Mouse (Mus musculus) activated CD4-positive, CD25-positive, alpha-beta regulatory T cell, adult 4 months (primary cell): Measurements from ENCODE around the gene Shank3. TPM values are rescaled to one million over a fixed set of nuclear protein-coding genes. Genes with fewer than 3 reads are reported as not detected.

Experiments used
- ATAC-seq: one replicate; pipeline ENCODE4 v1.8.0; 2017
- polyA plus RNA-seq, 2 experiments: library from polyadenylated mRNA; unstranded; fragments of 100-300 nt; shearing (Covaris generic); gene quantifications; one replicate each; pipeline ENCODE4 v1.2.1; 2017

Shank3 gene
- polyA plus RNA-seq: not detected

GRCm38 (mm10) chr15:89498961-89499688, at the start of gene Shank3:
Shank3 (plus strand) TSS chr15:89499623.
- no peak for ATAC-seq

DNA sequence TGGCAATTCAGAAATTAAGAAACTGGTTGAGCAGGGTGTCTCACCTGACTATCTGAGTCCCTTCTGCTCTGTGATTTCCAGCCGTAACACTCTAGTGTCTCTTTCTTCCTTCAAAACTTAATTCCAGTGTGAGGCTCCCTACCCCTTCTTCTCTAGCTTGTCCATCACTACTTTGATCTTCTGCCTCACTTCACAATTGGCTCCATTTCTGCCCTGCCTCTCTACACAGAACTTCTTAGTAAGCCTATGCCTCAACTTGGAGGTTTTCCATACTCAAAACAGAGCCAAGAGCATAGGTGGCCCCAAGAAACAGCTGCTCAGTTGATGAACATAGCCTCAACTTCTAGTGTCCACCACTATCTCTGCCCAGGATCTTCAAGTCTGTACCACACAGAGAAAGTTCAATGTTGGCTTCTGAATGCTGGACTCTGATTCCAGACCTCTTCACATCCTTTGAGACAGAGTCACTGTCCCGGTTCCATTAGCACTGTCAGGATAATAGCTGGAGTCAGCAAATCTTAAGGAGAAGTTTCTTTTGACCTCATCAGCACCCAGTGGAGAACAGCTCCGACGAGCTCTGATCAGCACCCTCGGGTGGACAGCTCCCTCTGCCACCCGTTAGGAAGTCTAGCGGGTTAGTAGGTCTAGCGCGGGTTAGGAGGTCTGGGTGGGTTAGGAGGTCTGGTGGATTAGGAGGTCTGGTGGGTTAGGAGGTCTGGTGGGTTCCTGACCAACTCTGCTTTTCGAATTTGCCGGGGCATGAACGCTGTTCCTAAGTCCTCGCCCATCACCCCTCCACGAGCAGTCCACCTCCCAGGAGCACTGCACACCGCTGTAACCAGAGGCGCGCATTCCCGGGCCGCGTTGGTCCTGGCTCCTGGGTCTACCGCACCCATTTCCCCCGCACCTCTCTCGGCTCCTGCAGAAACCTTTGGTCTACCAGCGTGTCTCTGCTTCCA, 46.2 kb upstream of the Shank3 start:
- no peak for ATAC-seq

GRCm38 (mm10) chr15:89453865-89454478, 45.5 kb upstream of the Shank3 start, which contains the start of gene Mapk8ip2:
Mapk8ip2 (plus strand) TSS chr15:89453913.
- no peak for ATAC-seq

GRCm38 (mm10) chr15:89454857-89455256, 44.6 kb upstream of the Shank3 start:
- no peak for ATAC-seq

GRCm38 (mm10) chr15:89455642-89456041, 43.8 kb upstream of the Shank3 start:
- no peak for ATAC-seq

DNA sequence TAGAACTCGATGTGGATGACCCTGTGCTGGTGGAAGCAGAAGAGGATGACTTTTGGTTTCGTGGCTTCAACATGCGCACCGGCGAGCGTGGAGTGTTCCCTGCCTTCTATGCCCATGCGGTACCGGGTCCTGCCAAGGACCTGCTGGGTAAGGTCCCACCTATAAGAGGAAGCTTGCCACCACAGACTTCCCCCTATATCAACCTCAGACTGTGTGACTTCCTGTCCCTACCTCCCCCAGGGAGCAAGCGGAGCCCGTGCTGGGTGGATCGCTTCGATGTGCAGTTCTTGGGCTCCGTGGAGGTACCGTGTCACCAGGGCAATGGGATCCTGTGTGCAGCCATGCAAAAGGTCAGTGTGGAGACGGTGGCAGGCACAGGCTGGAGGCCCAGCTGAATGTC, 40.5 kb upstream of the Shank3 start:
- ATAC-seq: peak; percentile 57

GRCm38 (mm10) chr15:89459821-89460220, 39.6 kb upstream of the Shank3 start:
- ATAC-seq: no peak

DNA sequence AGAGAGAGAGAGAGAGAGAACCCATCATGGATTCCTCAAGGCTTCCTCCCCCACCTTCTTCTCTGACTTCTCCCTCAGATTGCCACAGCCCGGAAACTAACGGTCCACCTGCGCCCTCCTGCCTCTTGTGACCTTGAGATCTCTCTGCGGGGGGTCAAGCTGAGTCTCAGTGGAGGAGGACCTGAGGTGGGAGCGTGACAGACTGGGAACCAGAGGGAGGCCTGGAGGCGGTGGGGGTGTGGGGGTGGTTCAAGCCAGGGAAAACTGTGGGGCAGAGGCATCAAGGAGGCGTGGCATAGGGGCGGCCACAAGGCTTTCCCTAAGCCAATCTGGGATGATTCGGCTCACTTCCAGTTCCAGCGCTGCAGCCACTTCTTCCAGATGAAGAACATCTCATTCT, 39.1 kb upstream of the Shank3 start:
- no peak for ATAC-seq

DNA sequence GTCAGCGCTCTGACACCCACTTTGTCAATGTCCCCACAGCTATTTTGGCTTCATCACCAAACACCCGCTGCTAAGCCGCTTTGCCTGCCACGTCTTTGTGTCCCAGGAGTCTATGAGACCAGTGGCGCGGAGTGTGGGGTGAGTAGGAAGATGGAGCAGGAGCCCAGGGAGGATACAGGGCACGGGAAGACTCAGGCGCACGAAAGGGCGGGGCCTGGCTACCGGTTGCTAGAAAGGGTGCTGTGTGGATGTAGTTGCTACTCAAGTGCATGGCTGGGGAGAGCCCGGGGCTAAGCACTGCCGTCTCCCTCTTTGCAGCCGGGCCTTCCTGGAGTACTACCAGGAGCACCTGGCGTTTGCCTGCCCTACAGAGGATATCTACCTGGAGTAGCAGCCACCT, 38.1 kb upstream of the Shank3 start:
- no peak for ATAC-seq

GRCm38 (mm10) chr15:89462176-89462575, 37.2 kb upstream of the Shank3 start:
- no peak for ATAC-seq

- ATAC-seq: no peak
Measured at GRCm38 (mm10) chr15:89463334-89464235, 35.8 kb upstream of the Shank3 start.

DNA sequence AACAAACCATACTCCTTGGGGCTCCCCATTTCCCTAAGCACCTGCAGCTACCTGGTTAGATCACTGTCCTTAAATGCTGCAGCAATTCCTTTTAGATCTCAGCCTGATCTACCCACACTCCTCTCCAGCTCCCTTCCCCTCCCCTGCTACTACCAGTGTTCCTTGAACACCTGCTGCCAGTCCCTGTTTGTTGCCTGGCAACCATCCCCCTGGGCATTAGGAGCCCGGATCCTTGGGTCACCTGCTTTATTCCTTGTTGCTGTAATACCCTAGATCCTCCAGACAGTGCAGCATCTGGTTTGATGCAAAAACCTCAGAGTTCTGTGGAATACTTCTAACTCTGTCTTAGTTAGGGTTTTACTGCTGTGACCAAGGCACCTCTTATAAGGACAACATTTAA, 34.4 kb upstream of the Shank3 start:
- ATAC-seq: no peak

DNA sequence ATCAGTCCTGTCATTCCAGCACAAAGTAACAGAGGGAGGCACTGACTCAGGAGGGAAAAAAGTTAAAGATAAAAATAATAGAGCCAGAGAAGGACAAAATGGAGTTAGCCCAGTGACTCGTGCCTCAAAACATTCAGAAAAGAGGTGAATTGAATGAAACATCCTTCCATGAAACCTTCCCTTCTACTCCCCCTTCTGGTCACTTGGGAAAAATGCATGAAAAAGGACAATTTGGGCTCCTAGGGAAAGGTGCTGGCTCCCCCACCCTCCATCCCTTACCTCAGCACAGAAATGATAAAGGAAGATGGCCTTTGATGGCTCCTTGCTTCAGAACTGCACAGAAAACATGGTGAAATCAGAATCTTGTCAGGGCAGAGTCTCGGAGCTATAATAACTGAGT, 30.8 kb upstream of the Shank3 start:
- no peak for ATAC-seq

- ATAC-seq: no peak
Measured at GRCm38 (mm10) chr15:89471476-89471875, 27.9 kb upstream of the Shank3 start.

DNA sequence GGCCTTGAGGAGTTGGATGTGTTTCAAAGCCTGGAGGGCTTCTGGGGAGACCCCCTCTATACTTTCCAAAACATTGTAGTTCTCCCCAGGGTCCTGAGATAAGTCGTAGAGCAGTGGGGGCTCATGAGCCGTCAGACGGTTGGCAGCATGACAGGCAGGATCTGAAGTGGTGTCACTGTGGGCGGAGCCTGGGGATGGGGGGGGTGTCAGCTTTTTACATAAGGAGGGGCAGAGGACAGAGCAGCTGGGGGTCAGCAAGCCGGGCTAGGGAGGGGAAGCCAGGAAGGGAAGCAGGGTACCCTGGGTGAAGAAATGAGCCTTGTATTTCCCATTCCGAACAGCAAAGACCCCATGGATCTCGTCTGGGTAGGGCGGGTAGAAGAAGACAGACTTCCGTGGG, 26.1 kb upstream of the Shank3 start:
- ATAC-seq: no peak

DNA sequence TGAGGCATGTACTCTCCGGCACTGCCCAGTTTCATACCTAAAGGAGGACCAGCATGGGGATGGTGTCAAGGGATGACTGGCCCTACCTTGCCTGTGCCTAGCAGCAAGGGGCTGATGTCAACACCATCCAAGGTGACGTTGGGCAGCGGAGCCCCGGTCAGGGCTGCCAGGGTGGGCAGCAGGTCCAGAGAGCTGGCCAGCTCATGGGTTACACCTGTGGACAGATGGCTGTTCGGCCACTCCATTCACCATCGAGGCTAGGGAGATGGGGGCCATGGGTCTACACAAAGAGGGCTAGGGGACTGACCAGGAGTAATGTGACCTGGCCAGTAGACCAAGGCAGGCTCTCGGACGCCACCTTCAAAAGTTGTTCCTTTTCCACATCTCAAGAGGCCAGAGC, 25.5 kb upstream of the Shank3 start:
- ATAC-seq: no peak

- no peak for ATAC-seq
Measured at GRCm38 (mm10) chr15:89474596-89475292, 24.7 kb upstream of the Shank3 start.

DNA sequence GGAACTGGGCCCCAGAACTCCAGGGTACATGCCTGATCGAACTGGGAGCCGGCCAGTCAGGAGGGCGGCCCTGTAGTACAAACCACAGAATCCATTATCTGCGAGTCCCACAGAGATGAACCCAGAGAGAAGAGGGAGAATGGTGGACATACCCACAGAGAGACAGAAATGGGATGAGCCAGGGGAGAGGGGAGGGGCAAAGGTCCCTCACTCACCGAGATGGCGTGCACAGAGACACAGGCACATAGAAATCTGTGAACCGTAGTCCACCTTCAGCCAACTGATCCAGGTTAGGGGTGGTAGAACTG, 24.2 kb upstream of the Shank3 start:
- ATAC-seq: no peak

GRCm38 (mm10) chr15:89475611-89476474, 23.6 kb upstream of the Shank3 start:
- ATAC-seq: peak; percentile 99

- ATAC-seq: peak; percentile 36
Measured at GRCm38 (mm10) chr15:89476475-89476815, 23.0 kb upstream of the Shank3 start.

DNA sequence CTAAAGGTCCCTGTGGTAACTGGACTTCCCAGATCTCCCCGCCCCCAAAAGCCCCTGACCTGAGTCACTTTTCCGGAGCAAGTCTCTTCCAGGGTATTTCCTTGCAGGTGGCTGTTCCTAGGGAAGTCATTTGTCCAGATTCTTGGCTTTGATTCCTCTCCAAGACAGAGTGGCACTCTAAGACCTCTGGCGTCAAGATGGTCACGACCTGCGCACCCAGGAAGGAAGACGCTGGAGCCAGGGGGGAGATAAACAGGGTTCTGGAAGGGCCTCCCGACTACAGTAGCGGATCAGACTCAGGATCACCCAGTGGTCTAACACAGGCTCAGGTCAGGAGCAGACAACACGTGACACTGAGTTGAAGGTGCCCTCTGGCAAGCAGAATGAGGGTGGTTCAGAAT, 22.3 kb upstream of the Shank3 start, which contains the start of gene Arsa:
Gene Arsa, minus strand, starts transcription at position 335 of the 401 bp plus-strand sequence.
- ATAC-seq: no peak
